Mouse (Mus musculus): ENCODE data around the gene Thsd7a. TPM values are rescaled to one million over a fixed set of nuclear protein-coding genes. Genes with fewer than 3 reads are reported as not detected.

Thsd7a gene
- polyA plus RNA-seq, 1 experiment from 2014 or later = 2.0 TPM

- Histone ChIP-seq H3K4me2 (ENCODE audit: low read depth, low read length) (no peak overlapping the region), H3K9me3 (replicated peaks; ENCODE audit: control insufficient read depth, low read length) (no peaks in the 10 kb centered on the region), H3K27me3 (ENCODE audit: control insufficient read depth, insufficient read depth, low read length) (no peaks in the 10 kb centered on the region), H3K4me1 (ENCODE audit: control insufficient read depth, insufficient read depth, low read length) (no peaks in the 10 kb centered on the region), H3K27ac (ENCODE audit: low read length) (no peak overlapping the region), H3K36me3 (ENCODE audit: control insufficient read depth, insufficient read depth, low read length) (no peaks in the 10 kb centered on the region), H3K9ac (ENCODE audit: low read length) (no peak overlapping the region), H3K4me3 (replicated peaks; ENCODE audit: low read length) (no peak overlapping the region)
- ATAC-seq (ENCODE audit: insufficient read depth, low FRiP score) = no peak
- WGBS = 64% methylated on average over 3 of the region's 3 CpGs
Observed at GRCm38 (mm10) chr6:12712581-12712980, 36.6 kb downstream of the Thsd7a start.

- Histone ChIP-seq H3K9me3 (replicated peaks; ENCODE audit: control insufficient read depth, low read length) (0 out of 2 replicates have a peak, but pooled peaks cover 4% of the 10 kb centered on the region), H3K27me3 (ENCODE audit: control insufficient read depth, insufficient read depth, low read length) (no peaks in the 10 kb centered on the region), H3K36me3 (ENCODE audit: control insufficient read depth, insufficient read depth, low read length) (no peaks in the 10 kb centered on the region), H3K9ac (ENCODE audit: low read length) (no peak overlapping the region), H3K27ac (ENCODE audit: low read length) (no peak overlapping the region), H3K4me1 (ENCODE audit: control insufficient read depth, insufficient read depth, low read length) (no peaks in the 10 kb centered on the region), H3K4me3 (replicated peaks; ENCODE audit: low read length) (no peak overlapping the region), H3K4me2 (ENCODE audit: low read depth, low read length) (no peak overlapping the region)
- no peak for ATAC-seq (ENCODE audit: insufficient read depth, low FRiP score)
- 66% methylated on average over 3 of the region's 3 CpGs for WGBS
Observed at GRCm38 (mm10) chr6:12702925-12703324, 46.3 kb downstream of the Thsd7a start.

GRCm38 (mm10) chr6:12699089-12699488, 50.1 kb downstream of the Thsd7a start:
- no peaks in the 10 kb centered on the region for H3K27me3 ChIP-seq (ENCODE audit: control insufficient read depth, insufficient read depth, low read length)
- no peak overlapping the region for H3K27ac ChIP-seq (ENCODE audit: low read length)
- H3K36me3 ChIP-seq (ENCODE audit: control insufficient read depth, insufficient read depth, low read length) = no peaks in the 10 kb centered on the region
- H3K9ac ChIP-seq (ENCODE audit: low read length) = no peak overlapping the region
- no peaks in the 10 kb centered on the region for H3K9me3 ChIP-seq (replicated peaks; ENCODE audit: control insufficient read depth, low read length)
- no peak overlapping the region for H3K4me3 ChIP-seq (replicated peaks; ENCODE audit: low read length)
- no peak for ATAC-seq (ENCODE audit: insufficient read depth, low FRiP score)
- whole genome bisulfite sequencing = 82% methylated on average over 2 of the region's 2 CpGs
- H3K4me1 ChIP-seq (ENCODE audit: control insufficient read depth, insufficient read depth, low read length) = no peaks in the 10 kb centered on the region
- H3K4me2 ChIP-seq (ENCODE audit: low read depth, low read length) = no peak overlapping the region

GRCm38 (mm10) chr6:12693689-12694088, 55.5 kb downstream of the Thsd7a start:
- H3K9me3 ChIP-seq (replicated peaks; ENCODE audit: control insufficient read depth, low read length) = no peaks in the 10 kb centered on the region
- no peak for ATAC-seq (ENCODE audit: insufficient read depth, low FRiP score)
- no peak overlapping the region for H3K27ac ChIP-seq (ENCODE audit: low read length)
- no peak overlapping the region for H3K4me2 ChIP-seq (ENCODE audit: low read depth, low read length)
- no peak overlapping the region for H3K9ac ChIP-seq (ENCODE audit: low read length)
- H3K27me3 ChIP-seq (ENCODE audit: control insufficient read depth, insufficient read depth, low read length) = no peaks in the 10 kb centered on the region
- no peaks in the 10 kb centered on the region for H3K4me1 ChIP-seq (ENCODE audit: control insufficient read depth, insufficient read depth, low read length)
- 89% methylated on average over 1 of the region's 1 CpGs for WGBS
- no peaks in the 10 kb centered on the region for H3K36me3 ChIP-seq (ENCODE audit: control insufficient read depth, insufficient read depth, low read length)
- no peak overlapping the region for H3K4me3 ChIP-seq (replicated peaks; ENCODE audit: low read length)

GRCm38 (mm10) chr6:12693239-12693638, 56.0 kb downstream of the Thsd7a start:
- no peaks in the 10 kb centered on the region for H3K9me3 ChIP-seq (replicated peaks; ENCODE audit: control insufficient read depth, low read length)
- ATAC-seq (ENCODE audit: insufficient read depth, low FRiP score) = no peak

GRCm38 (mm10) chr6:12649633-12650032, 99.6 kb downstream of the Thsd7a start:
- Histone ChIP-seq H3K9ac (ENCODE audit: low read length) (no peak overlapping the region), H3K27me3 (ENCODE audit: control insufficient read depth, insufficient read depth, low read length) (no peaks in the 10 kb centered on the region), H3K4me3 (replicated peaks; ENCODE audit: low read length) (no peak overlapping the region), H3K36me3 (ENCODE audit: control insufficient read depth, insufficient read depth, low read length) (no peaks in the 10 kb centered on the region), H3K27ac (ENCODE audit: low read length) (no peak overlapping the region), H3K9me3 (replicated peaks; ENCODE audit: control insufficient read depth, low read length) (no peaks in the 10 kb centered on the region), H3K4me1 (ENCODE audit: control insufficient read depth, insufficient read depth, low read length) (no peaks in the 10 kb centered on the region), H3K4me2 (ENCODE audit: low read depth, low read length) (no peak overlapping the region)
- 8% methylated on average over 1 of the region's 1 CpGs for whole genome bisulfite sequencing
- ATAC-seq (ENCODE audit: insufficient read depth, low FRiP score) = no peak

More at GRCm38 (mm10) chr6:12693239-12693638, 56.0 kb downstream of the Thsd7a start:
- H3K9ac ChIP-seq (ENCODE audit: low read length) = no peak overlapping the region
- no peaks in the 10 kb centered on the region for H3K36me3 ChIP-seq (ENCODE audit: control insufficient read depth, insufficient read depth, low read length)
- H3K4me1 ChIP-seq (ENCODE audit: control insufficient read depth, insufficient read depth, low read length) = no peaks in the 10 kb centered on the region
- no peak overlapping the region for H3K4me2 ChIP-seq (ENCODE audit: low read depth, low read length)
- no peaks in the 10 kb centered on the region for H3K27me3 ChIP-seq (ENCODE audit: control insufficient read depth, insufficient read depth, low read length)
- H3K4me3 ChIP-seq (replicated peaks; ENCODE audit: low read length) = no peak overlapping the region
- WGBS = 84% methylated on average over 3 of the region's 3 CpGs
- no peak overlapping the region for H3K27ac ChIP-seq (ENCODE audit: low read length)

GRCm38 (mm10) chr6:12628637-12629246, 120.5 kb downstream of the Thsd7a start:
- 80% methylated on average over 11 of the region's 11 CpGs for WGBS

GRCm38 (mm10) chr6:12606638-12607246, 142.5 kb downstream of the Thsd7a start:
- Histone ChIP-seq H3K4me2 (ENCODE audit: low read depth, low read length) (no peak overlapping the region), H3K27me3 (ENCODE audit: control insufficient read depth, insufficient read depth, low read length) (no peaks in the 10 kb centered on the region), H3K4me3 (replicated peaks; ENCODE audit: low read length) (no peak overlapping the region), H3K9ac (ENCODE audit: low read length) (no peak overlapping the region), H3K9me3 (replicated peaks; ENCODE audit: control insufficient read depth, low read length) (no peaks in the 10 kb centered on the region), H3K27ac (ENCODE audit: low read length) (no peak overlapping the region), H3K36me3 (ENCODE audit: control insufficient read depth, insufficient read depth, low read length) (no peaks in the 10 kb centered on the region), H3K4me1 (ENCODE audit: control insufficient read depth, insufficient read depth, low read length) (no peaks in the 10 kb centered on the region)
- WGBS = 78% methylated on average over 13 of the region's 13 CpGs
- no peak for ATAC-seq (ENCODE audit: insufficient read depth, low FRiP score)

More at GRCm38 (mm10) chr6:12628637-12629246, 120.5 kb downstream of the Thsd7a start:
- Histone ChIP-seq H3K27ac (ENCODE audit: low read length) (no peak overlapping the region), H3K27me3 (ENCODE audit: control insufficient read depth, insufficient read depth, low read length) (no peaks in the 10 kb centered on the region), H3K4me2 (ENCODE audit: low read depth, low read length) (no peak overlapping the region), H3K36me3 (ENCODE audit: control insufficient read depth, insufficient read depth, low read length) (no peaks in the 10 kb centered on the region), H3K9me3 (replicated peaks; ENCODE audit: control insufficient read depth, low read length) (no peaks in the 10 kb centered on the region), H3K9ac (ENCODE audit: low read length) (no peak overlapping the region), H3K4me3 (replicated peaks; ENCODE audit: low read length) (no peak overlapping the region), H3K4me1 (ENCODE audit: control insufficient read depth, insufficient read depth, low read length) (no peaks in the 10 kb centered on the region)
- ATAC-seq (ENCODE audit: insufficient read depth, low FRiP score) = no peak

GRCm38 (mm10) chr6:12602927-12603326, 146.3 kb downstream of the Thsd7a start:
- no peak for ATAC-seq (ENCODE audit: insufficient read depth, low FRiP score)
- H3K27ac ChIP-seq (ENCODE audit: low read length) = no peak overlapping the region
- H3K36me3 ChIP-seq (ENCODE audit: control insufficient read depth, insufficient read depth, low read length) = no peaks in the 10 kb centered on the region
- no peak overlapping the region for H3K9ac ChIP-seq (ENCODE audit: low read length)
- H3K4me3 ChIP-seq (replicated peaks; ENCODE audit: low read length) = no peak overlapping the region
- H3K4me1 ChIP-seq (ENCODE audit: control insufficient read depth, insufficient read depth, low read length) = no peaks in the 10 kb centered on the region
- no peak overlapping the region for H3K4me2 ChIP-seq (ENCODE audit: low read depth, low read length)
- 82% methylated on average over 2 of the region's 2 CpGs for WGBS
- H3K9me3 ChIP-seq (replicated peaks; ENCODE audit: control insufficient read depth, low read length) = no peaks in the 10 kb centered on the region
- no peaks in the 10 kb centered on the region for H3K27me3 ChIP-seq (ENCODE audit: control insufficient read depth, insufficient read depth, low read length)

Data from stomach, embryonic 16.5 days (tissue).